Mouse (Mus musculus) midbrain, embryonic 11.5 days (tissue): ENCODE measurements around the gene Ear10. TPM values are rescaled to one million over a fixed set of nuclear protein-coding genes. Genes with fewer than 3 reads are reported as not detected.
A peak's percentile ranks its signal among the peaks of the same experiment; 100 is the strongest.
"Not testable (repeated sequence)": the region's sequence is repeated elsewhere in the genome, so short reads cannot be mapped to it uniquely, and the experiment has no call there.

Source experiments
- ATAC-seq: fragments of 200-750 bp; cut with Nextera tagmentation; 2 replicates; pipeline ENCODE4 v1.8.0; 2017; ENCODE audit warnings: moderate TSS enrichment, moderate library complexity; ENCODE audit not compliant: low FRiP score
- DNase-seq: peaks from one replicate; pipeline ENCODE4 v3.0.0; 2015; ENCODE audit warnings: low spot score; ENCODE audit errors: missing footprints
- H3K27ac ChIP-seq: fragments of 300-500 bp; sonication (generic); 2 replicates; pipeline ENCODE4 v1.5.1; 2014; ENCODE audit warnings: low read depth, low read length
- H3K27me3 ChIP-seq: fragments of 300-500 bp; sonication (generic); 2 replicates; pipeline ENCODE4 v1.6.1; 2014; ENCODE audit warnings: mild to moderate bottlenecking, low read length, moderate library complexity, mixed read lengths; ENCODE audit not compliant: control insufficient read depth, insufficient read depth
- H3K36me3 ChIP-seq: fragments of 300-500 bp; sonication (generic); 2 replicates; pipeline ENCODE4 v1.6.1; 2014; ENCODE audit warnings: mild to moderate bottlenecking, low read length, moderate library complexity, mixed read lengths; ENCODE audit not compliant: control insufficient read depth, insufficient read depth
- H3K4me1 ChIP-seq: fragments of 300-500 bp; sonication (generic); 2 replicates; pipeline ENCODE4 v1.6.1; 2014; ENCODE audit warnings: low read length; ENCODE audit not compliant: control insufficient read depth, insufficient read depth
- H3K4me2 ChIP-seq: fragments of 300-500 bp; sonication (generic); 2 replicates; pipeline ENCODE4 v1.6.1; 2014; ENCODE audit warnings: mild to moderate bottlenecking, moderate library complexity
- H3K4me3 ChIP-seq: fragments of 300-500 bp; sonication (generic); 2 replicates; pipeline ENCODE4 v1.5.1; 2014; ENCODE audit warnings: low read depth, low read length
- H3K9ac ChIP-seq: fragments of 300-500 bp; sonication (generic); 2 replicates; pipeline ENCODE4 v1.6.1; 2014; ENCODE audit warnings: low read length
- H3K9me3 ChIP-seq: fragments of 300-500 bp; sonication (generic); 2 replicates; pipeline ENCODE4 v1.6.1; 2016; ENCODE audit warnings: low read length; ENCODE audit not compliant: control insufficient read depth
- WGBS: fragments of 180-500 bp; shearing (Covaris S2); extraction: QIAGEN DNeasy Blood & Tissue Kit; methylation state at CpG from one replicate; pipeline ENCODE4 v1.1.7; 2014; 5-methylcytosine and 5-hydroxymethylcytosine counted together
- polyA plus RNA-seq: library from polyadenylated mRNA; unstranded; fragments of >200 nt; fragmentation: Nextera tagmentation; extraction: Ambion mirVana; gene quantifications from 2 replicates; pipeline ENCODE4 v1.2.1, GENCODE M21; 2014

Ear10 gene
- polyA plus RNA-seq, 1 experiment from 2014 or later = not detected

GRCm38 (mm10) chr14:43898577-43898976, 24.8 kb downstream of the Ear10 start:
- not testable (repeated sequence) for H3K4me1 ChIP-seq, H3K27ac ChIP-seq, H3K4me2 ChIP-seq, H3K27me3 ChIP-seq, H3K9ac ChIP-seq, H3K4me3 ChIP-seq, H3K9me3 ChIP-seq, DNase-seq, ATAC-seq, H3K36me3 ChIP-seq
- WGBS = 94% methylated on average over 3 of the region's 3 CpGs

DNA sequence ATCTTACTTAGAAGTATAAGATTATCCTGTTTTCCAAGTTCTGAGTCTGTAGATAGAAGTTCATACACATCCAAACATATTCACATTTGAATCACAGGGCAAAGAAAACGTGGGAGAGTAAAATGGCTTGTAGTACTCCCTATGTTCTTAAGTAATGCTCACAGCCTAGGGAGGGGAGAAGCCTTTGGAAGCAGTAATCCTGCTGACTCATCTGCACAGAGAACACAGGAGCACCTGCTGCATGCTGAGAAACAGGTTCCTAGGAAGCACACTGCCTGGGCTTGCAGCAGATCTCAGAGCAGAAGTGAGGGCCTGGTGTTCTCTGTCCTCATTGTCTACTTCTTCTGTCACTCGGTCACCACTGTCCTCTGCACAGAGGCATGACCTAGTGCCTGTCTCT, 28.0 kb downstream of the Ear10 start:
- not testable (repeated sequence) for DNase-seq, H3K4me3 ChIP-seq, ATAC-seq, H3K9ac ChIP-seq, H3K9me3 ChIP-seq, H3K36me3 ChIP-seq, H3K4me1 ChIP-seq, H3K27ac ChIP-seq, H3K4me2 ChIP-seq, H3K27me3 ChIP-seq
- WGBS = 43% methylated on average over 1 of the region's 2 CpGs

DNA sequence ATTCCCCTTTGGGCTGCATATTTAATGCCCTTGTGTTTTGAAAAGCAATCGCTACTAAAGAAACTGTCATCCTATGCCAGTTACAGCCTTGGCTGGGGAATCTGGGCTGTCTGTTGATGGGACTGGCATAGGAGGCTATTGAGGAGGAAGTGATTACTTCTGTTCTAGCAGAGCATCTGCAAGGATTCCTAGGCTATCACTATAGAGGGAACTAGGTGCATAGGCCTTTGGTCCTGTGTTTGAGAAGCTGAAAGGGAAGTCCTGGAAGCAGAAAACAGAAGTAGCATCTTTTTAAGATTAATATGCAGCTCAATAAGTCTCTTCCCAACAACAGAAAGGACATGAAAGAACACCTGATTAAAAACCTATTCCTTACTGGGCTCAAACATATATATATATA, 32.1 kb downstream of the Ear10 start:
- not testable (repeated sequence) for H3K36me3 ChIP-seq, ATAC-seq
- 83% methylated on average over 1 of the region's 1 CpGs for WGBS

GRCm38 (mm10) chr14:43886235-43886634, 37.1 kb downstream of the Ear10 start:
- not testable (repeated sequence) for H3K27me3 ChIP-seq, H3K36me3 ChIP-seq, H3K4me2 ChIP-seq, H3K9ac ChIP-seq, H3K9me3 ChIP-seq, ATAC-seq, H3K4me3 ChIP-seq, DNase-seq, H3K4me1 ChIP-seq, H3K27ac ChIP-seq
- WGBS = 67% methylated on average over 1 of the region's 1 CpGs

More for the DNA sequence above, 32.1 kb downstream of the Ear10 start:
- not testable (repeated sequence) for H3K27me3 ChIP-seq, H3K4me1 ChIP-seq, H3K9ac ChIP-seq, DNase-seq, H3K27ac ChIP-seq, H3K4me2 ChIP-seq, H3K9me3 ChIP-seq, H3K4me3 ChIP-seq

DNA sequence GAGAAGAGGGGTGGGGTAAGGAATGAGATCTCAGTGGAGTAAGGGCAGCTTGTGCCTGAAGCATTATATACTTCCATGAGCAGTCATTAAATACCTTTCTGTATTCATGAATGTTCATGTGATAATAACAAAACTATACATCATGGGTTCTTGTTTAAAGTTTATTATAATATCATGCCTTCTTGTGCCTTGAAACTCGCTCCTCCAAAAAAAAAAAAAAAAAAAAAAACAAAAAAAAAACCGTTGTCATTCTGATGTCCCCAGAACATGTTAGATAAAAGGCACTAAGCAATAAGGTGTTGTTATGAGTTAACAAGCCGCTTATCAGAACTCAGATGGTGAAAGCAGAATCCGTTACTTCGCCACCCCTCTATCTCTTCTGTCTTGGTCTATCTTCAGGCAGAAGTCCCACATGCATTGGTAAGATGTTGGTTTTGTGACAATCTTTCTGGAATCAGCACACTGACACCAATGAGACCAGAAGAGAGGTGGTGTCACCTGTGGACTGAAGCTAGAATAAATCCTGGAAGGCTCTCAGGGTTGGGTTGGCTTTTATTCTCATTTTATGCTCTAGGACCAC, 43.3 kb downstream of the Ear10 start:
- not testable (repeated sequence) for H3K4me2 ChIP-seq, H3K4me1 ChIP-seq, DNase-seq, H3K9me3 ChIP-seq, H3K27ac ChIP-seq, H3K36me3 ChIP-seq, H3K27me3 ChIP-seq, H3K9ac ChIP-seq, H3K4me3 ChIP-seq, ATAC-seq
- 86% methylated on average over 5 of the region's 5 CpGs for WGBS

GRCm38 (mm10) chr14:43877789-43878188, 45.6 kb downstream of the Ear10 start:
- not testable (repeated sequence) for H3K36me3 ChIP-seq, H3K4me3 ChIP-seq, H3K4me2 ChIP-seq, H3K27me3 ChIP-seq, H3K9me3 ChIP-seq, H3K9ac ChIP-seq, DNase-seq, H3K4me1 ChIP-seq, H3K27ac ChIP-seq
- ATAC-seq = 0 out of 2 replicates have a peak, but pooled peaks have one; percentile 50
- WGBS = 65% methylated on average over 1 of the region's 2 CpGs

DNA sequence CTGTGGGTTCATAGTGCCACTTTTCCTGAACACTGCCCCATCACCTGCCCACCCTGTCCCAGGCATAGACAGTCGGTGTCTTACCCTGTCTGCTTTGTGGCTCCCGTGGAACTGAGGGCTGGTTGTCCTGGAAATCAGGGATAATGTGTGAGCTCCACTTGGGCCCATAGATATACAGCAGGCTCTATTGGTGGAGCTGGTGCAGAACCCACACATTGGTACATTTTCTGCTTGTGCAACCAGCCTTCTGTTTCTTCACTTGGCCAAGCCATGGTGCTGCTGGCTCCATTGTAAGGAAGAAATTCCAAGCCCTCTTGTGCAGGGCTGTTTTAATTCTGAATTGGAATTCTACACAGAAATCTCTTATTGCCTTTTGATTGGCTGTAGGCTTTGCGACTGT, 47.9 kb downstream of the Ear10 start, which contains the start of gene Ear1:
Ear1 (minus strand) TSS at position 101 of the 400 bp plus-strand sequence.
- ATAC-seq, H3K4me2 ChIP-seq, H3K9ac ChIP-seq, H3K9me3 ChIP-seq, H3K36me3 ChIP-seq, H3K27ac ChIP-seq, H3K4me1 ChIP-seq, DNase-seq, H3K4me3 ChIP-seq, H3K27me3 ChIP-seq: not testable (repeated sequence)
- 84% methylated on average over 3 of the region's 3 CpGs for WGBS

DNA sequence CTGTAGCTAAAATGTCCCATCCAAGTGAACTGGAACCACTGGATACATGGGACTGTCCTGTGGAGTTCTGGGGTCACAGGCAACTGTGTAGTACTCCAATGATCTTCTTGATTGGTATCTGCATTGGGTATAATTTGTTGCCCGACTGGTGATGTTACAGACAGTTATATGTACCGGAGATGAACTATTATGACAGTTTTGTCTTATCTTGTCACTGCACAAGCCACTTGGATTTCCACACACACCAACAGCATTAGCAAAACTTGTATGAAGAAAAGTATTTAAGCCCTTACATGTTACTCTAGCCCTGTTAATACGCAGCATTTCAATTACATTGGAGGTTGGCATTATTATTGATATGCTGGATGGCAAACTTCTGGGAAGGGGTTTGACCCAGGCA, 48.5 kb downstream of the Ear10 start:
- H3K4me2 ChIP-seq, H3K4me3 ChIP-seq, ATAC-seq, H3K27me3 ChIP-seq, DNase-seq, H3K36me3 ChIP-seq, H3K4me1 ChIP-seq, H3K9ac ChIP-seq, H3K27ac ChIP-seq, H3K9me3 ChIP-seq: not testable (repeated sequence)
- 86% methylated on average over 3 of the region's 3 CpGs for WGBS
